Mouse (Mus musculus): Measurements from ENCODE around the gene Ppm1e. TPM values are rescaled to one million over a fixed set of nuclear protein-coding genes. Genes with fewer than 3 reads are reported as not detected.

The Ppm1e gene
- 19.0 and 22.5 TPM in 2 replicates for polyA plus RNA-seq (2015; fragmentation: Nextera tagmentation; extraction: Ambion mirVana)

DNA sequence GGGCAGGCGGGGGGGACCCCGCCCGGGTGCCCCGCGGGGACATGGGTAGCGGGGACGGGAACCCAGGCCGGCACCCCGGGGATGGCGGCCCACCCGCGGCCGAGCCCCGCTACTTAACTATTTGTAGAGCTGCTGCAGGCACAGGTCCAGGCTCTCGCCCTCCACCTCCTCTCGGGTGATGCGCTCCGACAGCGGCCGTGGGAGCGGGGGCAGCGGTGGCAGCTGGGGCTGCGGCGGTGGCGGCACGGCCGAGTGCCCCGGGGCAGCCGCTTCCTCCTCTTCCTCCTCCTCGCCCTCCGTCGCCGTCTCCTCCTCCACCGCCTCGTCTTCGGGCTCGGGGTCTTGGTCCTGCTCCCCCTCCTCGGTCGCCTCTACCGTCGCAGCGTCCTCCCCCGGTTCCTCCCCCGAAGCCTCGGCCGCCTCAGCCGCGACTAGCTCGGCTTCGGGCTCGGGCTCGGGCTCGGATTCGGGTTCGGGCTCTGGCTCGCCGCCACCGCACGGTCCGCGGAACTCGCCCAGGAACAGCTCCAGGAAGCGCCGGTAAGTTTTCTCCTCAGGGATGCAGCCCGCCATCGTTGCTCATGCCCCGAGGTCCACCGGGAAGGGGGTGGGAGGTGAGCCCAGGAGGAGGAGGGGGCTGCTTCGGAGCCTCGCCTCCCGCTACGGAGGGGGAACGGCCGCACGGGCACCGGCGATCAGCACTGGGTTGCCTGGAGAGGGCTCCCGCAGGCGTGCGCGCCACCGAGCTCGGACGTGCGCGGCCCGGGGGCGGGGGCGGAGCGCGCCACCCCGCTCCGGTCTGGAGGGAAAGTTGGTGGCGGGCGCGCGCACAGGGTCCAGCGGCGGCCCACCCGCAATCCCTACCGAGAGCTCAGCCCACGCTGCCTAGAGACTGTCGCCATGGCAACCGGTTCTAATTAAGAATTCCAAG is at the start of gene Ppm1e:
Ppm1e (minus strand) TSS at position 693 of the 931 bp plus-strand sequence.

DNA sequence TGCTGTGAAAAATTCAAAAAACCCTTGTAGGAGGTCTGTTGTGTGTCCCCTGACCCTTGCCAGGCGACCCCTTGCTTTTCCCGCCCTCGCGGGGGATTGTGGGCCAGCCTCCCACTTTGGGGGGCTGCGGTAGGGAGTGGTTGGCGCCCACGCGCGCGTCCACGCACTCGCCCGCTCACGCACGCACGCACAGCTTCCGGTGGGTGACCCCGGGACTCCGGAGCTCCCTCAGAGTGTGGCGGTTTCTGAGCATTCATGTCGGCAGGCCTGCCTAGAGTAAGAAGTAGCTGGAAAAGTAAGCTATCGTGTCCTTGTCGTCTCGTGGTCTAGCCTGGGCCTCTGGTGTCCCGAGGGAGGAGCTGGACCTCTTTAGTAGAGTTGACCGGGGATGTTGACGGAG is 46.1 kb upstream of the Ppm1e start, which contains the start of the genes Rad51c and Tex14:
Rad51c (minus strand) TSS at position 79 of the 400 bp plus-strand sequence.
Tex14 (plus strand) TSS at position 190 of the 400 bp plus-strand sequence.

Other genes starting within 250 kb of the Ppm1e start
- 20.0 and 22.5 TPM in 2 replicates for gene Ska2, start 249.8 kb downstream of the Ppm1e start, polyA plus RNA-seq (2015; fragmentation: Nextera tagmentation; extraction: Ambion mirVana)
- gene Trim37, start 231.9 kb downstream of the Ppm1e start, polyA plus RNA-seq (2015; fragmentation: Nextera tagmentation; extraction: Ambion mirVana), result 67.4 TPM in 2 replicates
- gene Rad51c, start 45.9 kb upstream of the Ppm1e start, polyA plus RNA-seq (2015; fragmentation: Nextera tagmentation; extraction: Ambion mirVana), result 2.7 and 3.0 TPM in 2 replicates
- gene Tex14, start 46.0 kb upstream of the Ppm1e start, polyA plus RNA-seq (2015; fragmentation: Nextera tagmentation; extraction: Ambion mirVana), result 0.24 and 0.39 TPM in 2 replicates
- gene Gm11492, start 207.6 kb upstream of the Ppm1e start, polyA plus RNA-seq (2015; fragmentation: Nextera tagmentation; extraction: Ambion mirVana), result not detected in 2 replicates
- 52.8 and 55.6 TPM in 2 replicates for gene Sept4, start 209.9 kb upstream of the Ppm1e start, polyA plus RNA-seq (2015; fragmentation: Nextera tagmentation; extraction: Ambion mirVana)
- gene Mtmr4, start 233.1 kb upstream of the Ppm1e start, polyA plus RNA-seq (2015; fragmentation: Nextera tagmentation; extraction: Ambion mirVana), result 23.7 and 25.9 TPM in 2 replicates